Mouse (Mus musculus) bone marrow macrophage, adult 2 months (primary cell): ENCODE results near the gene Ankrd36.

Source experiments
- CTCF ChIP-seq: IDR thresholded peaks from 2 replicates; pipeline ENCODE4 v1.5.1; 2012; ENCODE audit warnings: low read depth, mild to moderate bottlenecking, low read length, moderate library complexity
- POLR2A ChIP-seq: IDR thresholded peaks from 2 replicates; pipeline ENCODE4 v1.6.1; 2012; ENCODE audit warnings: mild to moderate bottlenecking, low read depth, low read length, borderline replicate concordance

- no peak for TF ChIP-seq POLR2A
- TF ChIP-seq CTCF: no peak
Measured at GRCm38 (mm10) chr11:5592336-5592735, 22.9 kb downstream of the Ankrd36 start.
